Mouse (Mus musculus) midbrain, embryonic 11.5 days (tissue): Measurements from ENCODE around the gene AC140267.1. TPM values are rescaled to one million over a fixed set of nuclear protein-coding genes. Genes with fewer than 3 reads are reported as not detected.

ENCODE experiments used
- ATAC-seq: fragments of 200-750 bp; cut with Nextera tagmentation; 2 replicates; pipeline ENCODE4 v1.8.0; 2017; ENCODE audit warnings: moderate TSS enrichment, moderate library complexity; ENCODE audit not compliant: low FRiP score
- DNase-seq: peaks from one replicate; pipeline ENCODE4 v3.0.0; 2015; ENCODE audit warnings: low spot score; ENCODE audit errors: missing footprints
- H3K27ac ChIP-seq: fragments of 300-500 bp; sonication (generic); 2 replicates; pipeline ENCODE4 v1.5.1; 2014; ENCODE audit warnings: low read depth, low read length
- H3K27me3 ChIP-seq: fragments of 300-500 bp; sonication (generic); 2 replicates; pipeline ENCODE4 v1.6.1; 2014; ENCODE audit warnings: mild to moderate bottlenecking, low read length, moderate library complexity, mixed read lengths; ENCODE audit not compliant: control insufficient read depth, insufficient read depth
- H3K36me3 ChIP-seq: fragments of 300-500 bp; sonication (generic); 2 replicates; pipeline ENCODE4 v1.6.1; 2014; ENCODE audit warnings: mild to moderate bottlenecking, low read length, moderate library complexity, mixed read lengths; ENCODE audit not compliant: control insufficient read depth, insufficient read depth
- H3K4me1 ChIP-seq: fragments of 300-500 bp; sonication (generic); 2 replicates; pipeline ENCODE4 v1.6.1; 2014; ENCODE audit warnings: low read length; ENCODE audit not compliant: control insufficient read depth, insufficient read depth
- H3K4me2 ChIP-seq: fragments of 300-500 bp; sonication (generic); 2 replicates; pipeline ENCODE4 v1.6.1; 2014; ENCODE audit warnings: mild to moderate bottlenecking, moderate library complexity
- H3K4me3 ChIP-seq: fragments of 300-500 bp; sonication (generic); 2 replicates; pipeline ENCODE4 v1.5.1; 2014; ENCODE audit warnings: low read depth, low read length
- H3K9ac ChIP-seq: fragments of 300-500 bp; sonication (generic); 2 replicates; pipeline ENCODE4 v1.6.1; 2014; ENCODE audit warnings: low read length
- H3K9me3 ChIP-seq: fragments of 300-500 bp; sonication (generic); 2 replicates; pipeline ENCODE4 v1.6.1; 2016; ENCODE audit warnings: low read length; ENCODE audit not compliant: control insufficient read depth
- WGBS: fragments of 180-500 bp; shearing (Covaris S2); extraction: QIAGEN DNeasy Blood & Tissue Kit; methylation state at CpG from one replicate; pipeline ENCODE4 v1.1.7; 2014; 5-methylcytosine and 5-hydroxymethylcytosine counted together
- polyA plus RNA-seq: library from polyadenylated mRNA; unstranded; fragments of >200 nt; fragmentation: Nextera tagmentation; extraction: Ambion mirVana; gene quantifications from 2 replicates; pipeline ENCODE4 v1.2.1, GENCODE M21; 2014

AC140267.1 gene
- polyA plus RNA-seq, 1 experiment from 2014 or later, result not detected

DNA sequence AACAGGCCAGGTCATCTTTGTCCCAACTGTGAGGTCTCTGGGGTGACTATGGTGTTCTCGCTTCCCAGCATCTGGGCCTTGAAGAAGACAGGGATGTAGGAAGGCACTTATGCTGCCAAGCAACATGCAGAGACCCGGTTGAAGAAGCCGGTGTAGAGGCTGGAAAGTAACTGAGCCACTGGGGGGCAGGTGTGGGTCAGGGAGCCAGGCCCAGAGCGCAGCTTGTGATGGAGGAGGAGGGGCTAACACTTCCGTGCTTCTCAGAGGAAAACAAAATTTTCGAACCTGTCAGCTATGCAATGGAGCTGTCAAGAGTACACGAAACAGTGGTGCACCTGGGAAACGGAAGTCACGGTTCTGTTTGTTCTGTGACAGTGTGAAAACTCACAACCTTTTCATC is 41.5 kb downstream of the AC140267.1 start:
- no peak overlapping the region for H3K27ac ChIP-seq
- no peaks in the 10 kb centered on the region for H3K27me3 ChIP-seq
- H3K9me3 ChIP-seq, result no peaks in the 10 kb centered on the region
- no peaks in the 10 kb centered on the region for H3K36me3 ChIP-seq
- H3K4me1 ChIP-seq, result peaks cover 3% of the 10 kb centered on the region; the same call in 1 of the 2 replicates
- DNase-seq (no peak), ATAC-seq (no peak)
- no peak overlapping the region for H3K9ac ChIP-seq
- 42% methylated on average over 9 of the region's 9 CpGs for WGBS
- H3K4me2 ChIP-seq, result no peak overlapping the region
- no peak overlapping the region for H3K4me3 ChIP-seq

DNA sequence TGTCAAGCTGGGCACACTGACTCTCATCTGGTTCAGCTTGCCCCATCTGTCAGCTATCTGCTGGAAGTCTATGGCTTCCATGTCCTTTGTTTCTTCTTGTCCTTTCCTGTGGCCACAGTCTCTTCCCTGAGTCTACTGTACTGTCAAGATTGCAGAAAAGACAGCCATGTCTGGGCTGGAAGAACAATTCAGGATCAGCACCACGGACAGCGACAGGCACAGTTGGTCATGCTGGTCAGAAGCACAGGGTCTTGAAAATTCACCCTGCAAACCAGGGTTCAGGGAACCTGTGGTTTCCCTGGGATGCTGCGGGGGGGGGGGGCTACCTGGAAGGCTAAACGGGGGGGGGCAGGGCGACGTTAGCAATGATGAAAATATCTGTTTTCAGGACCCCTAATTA is 42.0 kb downstream of the AC140267.1 start:
- H3K4me2 ChIP-seq, result no peak overlapping the region

DNA sequence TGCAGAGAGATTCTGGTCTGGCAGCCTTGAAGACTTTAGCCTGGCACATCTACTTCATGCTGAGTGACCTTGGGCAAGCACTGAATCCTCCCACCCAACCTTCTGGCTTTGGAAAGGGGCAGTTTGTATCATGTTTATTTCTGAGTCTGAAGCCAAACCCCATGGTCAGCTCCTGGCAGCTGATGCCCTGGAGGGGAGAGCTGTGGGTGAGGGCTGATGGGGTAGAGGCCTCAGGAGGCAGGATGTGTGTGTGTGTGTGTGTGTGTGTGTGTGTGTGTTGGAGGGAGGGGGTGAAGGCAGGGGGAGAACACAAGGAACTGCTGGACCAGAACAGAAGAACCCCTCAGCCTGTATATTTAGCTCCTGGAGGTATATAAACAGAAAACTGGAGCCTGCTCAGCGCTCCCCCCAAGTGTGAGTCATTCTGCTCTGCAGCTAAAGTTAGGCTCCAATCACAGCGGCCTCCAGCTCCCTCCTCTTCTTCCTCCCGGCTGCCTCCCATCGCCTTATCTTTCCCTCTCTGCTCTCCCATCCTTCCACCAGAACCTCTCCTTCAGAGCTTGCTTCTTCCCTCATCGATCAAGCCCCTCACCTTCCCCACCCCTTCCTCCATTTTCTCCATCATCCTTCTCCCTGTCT is 42.6 kb downstream of the AC140267.1 start:
- 61% methylated on average over 5 of the region's 5 CpGs for WGBS
- no peak overlapping the region for H3K4me2 ChIP-seq

More for the DNA sequence above, 42.0 kb downstream of the AC140267.1 start:
- H3K4me3 ChIP-seq, result no peak overlapping the region
- DNase-seq (peak; percentile 94), ATAC-seq (no peak)
- no peaks in the 10 kb centered on the region for H3K36me3 ChIP-seq
- no peaks in the 10 kb centered on the region for H3K27me3 ChIP-seq
- WGBS, result 2% methylated on average over 6 of the region's 6 CpGs
- no peaks in the 10 kb centered on the region for H3K9me3 ChIP-seq
- H3K4me1 ChIP-seq, result peaks cover 3% of the 10 kb centered on the region; the same call in 1 of the 2 replicates
- no peak overlapping the region for H3K27ac ChIP-seq
- H3K9ac ChIP-seq, result no peak overlapping the region

DNA sequence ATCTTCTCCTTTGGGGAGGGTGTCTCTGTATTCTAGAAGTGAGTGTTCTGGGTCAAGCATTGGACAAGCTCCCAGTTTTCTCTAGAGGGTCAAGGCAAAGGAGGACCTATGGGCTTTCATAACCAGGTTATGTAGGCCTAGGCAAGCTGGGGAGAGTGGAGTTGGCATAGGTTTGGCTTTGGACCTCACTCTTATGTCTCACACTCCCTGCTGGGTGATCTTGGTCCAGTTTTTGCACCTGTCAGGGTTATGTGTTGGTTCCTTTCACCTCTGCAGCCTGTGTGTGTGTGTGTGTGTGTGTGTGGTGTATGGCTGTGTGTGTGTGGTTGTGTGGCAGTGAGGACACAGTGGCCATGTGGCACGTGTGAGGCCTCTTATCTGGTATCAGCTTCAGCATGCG is 43.4 kb downstream of the AC140267.1 start:
- 88% methylated on average over 2 of the region's 2 CpGs for WGBS

More for the DNA sequence above, 42.6 kb downstream of the AC140267.1 start:
- peaks cover 3% of the 10 kb centered on the region; the same call in 1 of the 2 replicates for H3K4me1 ChIP-seq
- no peaks in the 10 kb centered on the region; the same call in 1 of the 2 replicates for H3K27me3 ChIP-seq
- H3K4me3 ChIP-seq, result no peak overlapping the region
- H3K36me3 ChIP-seq, result no peaks in the 10 kb centered on the region
- no peaks in the 10 kb centered on the region for H3K9me3 ChIP-seq
- H3K9ac ChIP-seq, result no peak overlapping the region
- H3K27ac ChIP-seq, result no peak overlapping the region
- ATAC-seq (no peak), DNase-seq (no peak)

DNA sequence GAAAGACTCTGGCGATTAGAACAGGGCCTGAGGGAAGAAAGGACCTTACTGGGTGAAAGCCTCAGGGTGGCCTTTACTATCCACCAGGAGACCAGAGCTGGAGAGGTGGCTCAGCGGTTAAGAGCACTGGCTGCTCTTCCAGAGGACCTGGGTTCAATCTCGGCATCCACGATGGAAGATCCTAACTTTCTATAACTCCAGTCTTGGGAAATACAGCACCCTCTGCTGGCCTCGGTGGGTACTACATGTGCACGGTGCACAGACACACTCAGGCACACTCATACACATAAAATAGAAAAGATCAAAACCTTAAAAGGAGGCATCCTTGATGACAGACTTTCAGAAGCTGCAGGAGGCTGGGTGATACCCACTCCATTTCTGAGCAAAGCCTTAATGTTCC is 45.0 kb downstream of the AC140267.1 start:
- Histone ChIP-seq H3K36me3 (no peaks in the 10 kb centered on the region), H3K4me3 (no peak overlapping the region), H3K27ac (no peak overlapping the region), H3K4me1 (peaks cover 3% of the 10 kb centered on the region; the same call in 1 of the 2 replicates), H3K9ac (no peak overlapping the region), H3K27me3 (peaks cover 3% of the 10 kb centered on the region), H3K9me3 (no peaks in the 10 kb centered on the region), H3K4me2 (no peak overlapping the region)
- 17% methylated on average over 6 of the region's 6 CpGs for WGBS
- ATAC-seq, result no peak
- DNase-seq, result peak; percentile 98

More for the DNA sequence above, 43.4 kb downstream of the AC140267.1 start:
- H3K4me1 ChIP-seq, result peaks cover 3% of the 10 kb centered on the region; the same call in 1 of the 2 replicates
- no peak overlapping the region for H3K27ac ChIP-seq
- H3K36me3 ChIP-seq, result no peaks in the 10 kb centered on the region
- DNase-seq (no peak), ATAC-seq (no peak)
- no peaks in the 10 kb centered on the region for H3K9me3 ChIP-seq
- no peaks in the 10 kb centered on the region; the same call in 1 of the 2 replicates for H3K27me3 ChIP-seq
- no peak overlapping the region for H3K4me3 ChIP-seq
- H3K9ac ChIP-seq, result no peak overlapping the region
- no peak overlapping the region for H3K4me2 ChIP-seq

Other genes with a start within 250 kb of the AC140267.1 start
- 1.5 and 2.0 TPM in 2 replicates for gene Pdgfb, start 220.9 kb upstream of the AC140267.1 start, polyA plus RNA-seq
- gene Syngr1, start 144.5 kb upstream of the AC140267.1 start, polyA plus RNA-seq, result 6.2 and 7.4 TPM in 2 replicates
- gene Rpl3, start 144.0 kb upstream of the AC140267.1 start, polyA plus RNA-seq, result 1,032 and 1,053 TPM in 2 replicates
- 24.9 and 29.4 TPM in 2 replicates for gene Tab1, start 102.7 kb upstream of the AC140267.1 start, polyA plus RNA-seq
- gene Mgat3, start 62.1 kb upstream of the AC140267.1 start, polyA plus RNA-seq, result 8.0 and 10.7 TPM in 2 replicates
- gene Mief1, start 1.8 kb upstream of the AC140267.1 start, polyA plus RNA-seq, result 35.5 and 40.8 TPM in 2 replicates
- gene Atf4, start 19.3 kb downstream of the AC140267.1 start, polyA plus RNA-seq, result 137 and 144 TPM in 2 replicates
- 70.9 and 75.4 TPM in 2 replicates for gene Rps19bp1, start 28.5 kb downstream of the AC140267.1 start, polyA plus RNA-seq
- gene Cacna1i, start 51.4 kb downstream of the AC140267.1 start, polyA plus RNA-seq, result 0.03 and 0.05 TPM in 2 replicates